Mouse (Mus musculus): ENCODE results near the gene Olfr1263. TPM values are rescaled to one million over a fixed set of nuclear protein-coding genes. Genes with fewer than 3 reads are reported as not detected.

Gene Olfr1263
- not detected in 2 replicates for polyA plus RNA-seq (2016; fragmentation: Nextera tagmentation; extraction: Ambion mirVana)

DNA sequence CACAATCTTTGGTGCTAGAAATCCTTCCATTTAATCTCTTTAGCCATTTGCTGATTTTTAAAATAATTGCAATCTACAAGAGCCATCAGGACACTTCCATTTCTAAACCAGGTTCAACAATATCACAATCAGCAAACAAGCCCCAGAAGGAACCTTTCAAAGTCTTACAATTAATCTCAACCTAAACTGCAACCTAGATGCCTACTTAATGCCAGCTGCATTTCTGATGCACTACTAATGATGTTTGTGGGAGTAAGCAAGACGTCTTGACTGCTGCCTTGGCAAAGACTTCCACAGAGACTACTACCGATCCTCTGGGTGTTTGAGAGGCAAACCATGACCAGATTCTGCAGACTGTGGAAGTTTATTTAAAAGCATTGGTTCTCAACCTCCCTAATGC lies at the start of gene Olfr1263:
Gene Olfr1263 (plus strand): TSS at position 301 of the 400 bp plus-strand sequence.
- Histone ChIP-seq H3K36me3 (no peaks in the 10 kb centered on the region), H3K9ac (no peak within 1 kb of the TSS), H3K4me1 (no peaks in the 10 kb centered on the region), H3K27me3 (replicated peaks) (no peaks in the 10 kb centered on the region), H3K9me3 (no peaks in the 10 kb centered on the region), H3K4me3 (no peak within 1 kb of the TSS), H3K27ac (no peak within 1 kb of the TSS), H3K4me2 (replicated peaks) (no peak within 1 kb of the TSS)
- 93% methylated on average over 2 of the region's 2 CpGs for WGBS
- no peak for ATAC-seq (ENCODE audit: low FRiP score, low read depth)

- Histone ChIP-seq H3K4me2 (replicated peaks) (no peak within 1 kb of the TSS), H3K4me3 (no peak within 1 kb of the TSS), H3K9ac (no peak within 1 kb of the TSS), H3K4me1 (no peaks in the 10 kb centered on the region), H3K27ac (no peak within 1 kb of the TSS), H3K27me3 (replicated peaks) (no peaks in the 10 kb centered on the region), H3K9me3 (no peaks in the 10 kb centered on the region), H3K36me3 (no peaks in the 10 kb centered on the region)
- ATAC-seq (ENCODE audit: low FRiP score, low read depth): no peak
- WGBS: 66% methylated on average over 2 of the region's 2 CpGs
Measured at GRCm38 (mm10) chr2:89974184-89974583, 37.7 kb upstream of the Olfr1263 start, which contains the start of gene Olfr1260. TSS of gene Olfr1260 (plus strand) at chr2:89974340.

DNA sequence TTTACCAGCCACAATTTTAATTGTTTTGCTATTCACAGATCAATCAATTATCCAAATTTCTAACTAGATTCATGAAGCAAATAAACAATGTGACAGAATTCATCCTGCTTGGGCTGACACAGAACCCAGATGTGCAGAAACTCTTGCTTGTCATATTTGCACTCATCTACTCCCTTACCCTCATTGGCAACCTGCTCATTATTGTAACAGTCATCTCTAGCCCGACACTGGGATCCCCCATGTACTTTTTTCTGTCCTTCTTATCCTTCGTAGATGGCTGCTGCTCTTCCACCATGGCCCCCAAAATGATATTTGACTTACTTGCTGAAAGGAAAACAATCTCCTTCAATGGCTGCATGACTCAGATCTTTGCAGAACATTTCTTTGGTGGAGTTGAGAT lies 34.2 kb upstream of the Olfr1263 start:
- ATAC-seq (ENCODE audit: low FRiP score, low read depth): no peak
- Histone ChIP-seq H3K4me3 (no peak overlapping the region), H3K36me3 (no peaks in the 10 kb centered on the region)

GRCm38 (mm10) chr2:89990921-89991320 lies 21.0 kb upstream of the Olfr1263 start, which contains the start of gene Olfr1261:
TSS of gene Olfr1261 (plus strand) at chr2:89991221.
- Histone ChIP-seq H3K27ac (no peak within 1 kb of the TSS), H3K4me1 (no peaks in the 10 kb centered on the region), H3K4me2 (replicated peaks) (no peak within 1 kb of the TSS), H3K9me3 (no peaks in the 10 kb centered on the region), H3K9ac (no peak within 1 kb of the TSS), H3K36me3 (no peaks in the 10 kb centered on the region), H3K27me3 (replicated peaks) (no peaks in the 10 kb centered on the region), H3K4me3 (no peak within 1 kb of the TSS)
- ATAC-seq (ENCODE audit: low FRiP score, low read depth): no peak

More for the DNA sequence above, 34.2 kb upstream of the Olfr1263 start:
- Histone ChIP-seq H3K4me1 (no peaks in the 10 kb centered on the region), H3K27ac (no peak overlapping the region), H3K9ac (no peak overlapping the region), H3K4me2 (replicated peaks) (no peak overlapping the region), H3K27me3 (replicated peaks) (no peaks in the 10 kb centered on the region), H3K9me3 (no peaks in the 10 kb centered on the region)
- 88% methylated on average over 2 of the region's 2 CpGs for WGBS

GRCm38 (mm10) chr2:89999845-90000244 lies 12.1 kb upstream of the Olfr1263 start, which contains the start of gene Olfr1262:
TSS of gene Olfr1262 (plus strand) at chr2:90000145.
- H3K9me3 ChIP-seq: no peaks in the 10 kb centered on the region
- no peak for ATAC-seq (ENCODE audit: low FRiP score, low read depth)
- H3K4me2 ChIP-seq (replicated peaks): no peak within 1 kb of the TSS
- no peaks in the 10 kb centered on the region for H3K4me1 ChIP-seq
- no peak within 1 kb of the TSS for H3K4me3 ChIP-seq
- H3K27me3 ChIP-seq (replicated peaks): no peaks in the 10 kb centered on the region
- no peaks in the 10 kb centered on the region for H3K36me3 ChIP-seq
- H3K27ac ChIP-seq: no peak within 1 kb of the TSS
- no peak within 1 kb of the TSS for H3K9ac ChIP-seq

DNA sequence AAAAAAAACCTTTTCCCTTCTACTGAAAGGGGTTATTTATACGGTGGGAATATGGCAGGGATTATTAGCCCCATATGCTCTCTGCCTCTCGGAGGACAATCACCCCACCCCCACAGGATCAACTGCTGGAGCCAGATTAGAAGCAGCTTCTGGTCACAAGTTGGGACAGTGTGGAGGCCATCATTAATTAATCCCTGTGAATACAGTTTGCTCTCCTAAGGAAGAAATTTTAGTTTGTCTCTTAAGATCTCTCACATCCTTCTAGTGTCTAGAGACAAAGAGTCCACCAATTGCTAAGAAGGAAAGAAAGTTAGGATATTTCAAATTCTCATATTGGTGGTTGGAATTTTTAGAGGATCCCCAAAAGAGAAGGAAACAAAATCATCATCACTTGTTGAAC lies 13.5 kb downstream of the Olfr1263 start, which contains the start of gene Olfr1264:
Gene Olfr1264 (minus strand): TSS at position 101 of the 400 bp plus-strand sequence.
- whole genome bisulfite sequencing: 76% methylated on average over 2 of the region's 2 CpGs
- ATAC-seq (ENCODE audit: low FRiP score, low read depth): no peak
- H3K27ac ChIP-seq: no peak within 1 kb of the TSS
- no peaks in the 10 kb centered on the region for H3K9me3 ChIP-seq
- H3K36me3 ChIP-seq: no peaks in the 10 kb centered on the region
- no peak within 1 kb of the TSS for H3K4me3 ChIP-seq
- no peaks in the 10 kb centered on the region for H3K27me3 ChIP-seq (replicated peaks)
- no peaks in the 10 kb centered on the region for H3K4me1 ChIP-seq
- H3K4me2 ChIP-seq (replicated peaks): no peak within 1 kb of the TSS
- no peak within 1 kb of the TSS for H3K9ac ChIP-seq

DNA sequence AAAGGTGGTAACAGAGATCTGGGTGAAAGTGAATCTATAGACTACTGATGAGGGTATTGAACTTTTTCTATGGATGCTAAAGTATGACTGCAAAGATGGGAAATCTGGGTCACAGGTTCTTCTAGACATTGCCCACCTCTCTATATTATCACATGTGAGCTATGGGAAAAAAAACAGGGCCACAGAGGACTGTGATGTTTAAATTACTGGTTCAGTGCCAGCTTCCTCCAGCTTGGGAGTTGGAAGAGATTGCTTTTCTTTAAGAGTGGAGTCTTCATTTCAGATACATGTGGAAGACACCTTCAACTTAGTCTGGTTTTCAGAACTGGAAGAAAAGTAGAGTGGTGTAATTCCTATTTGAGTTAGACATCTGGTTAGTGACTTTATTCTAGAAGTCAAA lies 23.1 kb downstream of the Olfr1263 start, which contains the start of gene Olfr1265:
Gene Olfr1265 (plus strand): TSS at position 301 of the 400 bp plus-strand sequence.
- Histone ChIP-seq H3K4me3 (no peak within 1 kb of the TSS), H3K4me2 (replicated peaks) (no peak within 1 kb of the TSS), H3K9ac (no peak within 1 kb of the TSS), H3K9me3 (no peaks in the 10 kb centered on the region), H3K27ac (no peak within 1 kb of the TSS), H3K4me1 (no peaks in the 10 kb centered on the region), H3K36me3 (no peaks in the 10 kb centered on the region), H3K27me3 (replicated peaks) (no peaks in the 10 kb centered on the region)
- ATAC-seq (ENCODE audit: low FRiP score, low read depth): no peak

DNA sequence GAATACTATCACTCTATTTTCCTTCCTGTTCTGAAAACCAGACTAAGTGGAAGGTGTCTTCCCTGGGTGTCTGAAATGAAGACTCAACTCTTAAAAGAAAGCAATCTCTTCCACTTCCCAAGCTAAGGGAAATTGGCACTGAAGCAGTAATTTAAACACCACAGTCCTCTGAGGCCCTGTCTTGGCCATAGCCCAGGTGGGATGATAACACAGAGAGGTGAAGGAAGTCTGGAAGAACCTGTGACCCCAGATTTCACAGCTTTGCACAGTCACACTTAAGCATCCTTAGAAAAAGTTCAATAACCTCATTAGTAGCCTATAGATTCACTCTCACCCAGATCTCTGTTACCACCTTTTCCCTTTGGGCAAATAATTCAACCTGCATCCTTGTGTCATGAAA lies 51.6 kb downstream of the Olfr1263 start, which contains the start of gene Olfr140:
Gene Olfr140 (minus strand): TSS at position 101 of the 400 bp plus-strand sequence.
- no peak within 1 kb of the TSS for H3K9ac ChIP-seq
- no peaks in the 10 kb centered on the region for H3K4me1 ChIP-seq
- H3K36me3 ChIP-seq: no peaks in the 10 kb centered on the region
- no peaks in the 10 kb centered on the region for H3K9me3 ChIP-seq
- no peaks in the 10 kb centered on the region for H3K27me3 ChIP-seq (replicated peaks)
- ATAC-seq (ENCODE audit: low FRiP score, low read depth): no peak
- H3K27ac ChIP-seq: no peak within 1 kb of the TSS
- H3K4me3 ChIP-seq: no peak within 1 kb of the TSS
- H3K4me2 ChIP-seq (replicated peaks): no peak within 1 kb of the TSS

Other genes with a start within 250 kb of the Olfr1263 start
- not detected in 2 replicates for gene Olfr1254, start 218.5 kb upstream of the Olfr1263 start, polyA plus RNA-seq (2016; fragmentation: Nextera tagmentation; extraction: Ambion mirVana)
- gene Olfr1255, start 200.1 kb upstream of the Olfr1263 start, polyA plus RNA-seq (2016; fragmentation: Nextera tagmentation; extraction: Ambion mirVana): not detected in 2 replicates
- gene Olfr1256, start 170.6 kb upstream of the Olfr1263 start, polyA plus RNA-seq (2016; fragmentation: Nextera tagmentation; extraction: Ambion mirVana): not detected in 2 replicates
- gene Olfr48, start 163.9 kb upstream of the Olfr1263 start, polyA plus RNA-seq (2016; fragmentation: Nextera tagmentation; extraction: Ambion mirVana): not detected in 2 replicates
- gene Olfr1257, start 133.7 kb upstream of the Olfr1263 start, polyA plus RNA-seq (2016; fragmentation: Nextera tagmentation; extraction: Ambion mirVana): not detected in 2 replicates
- not detected in 2 replicates for gene Olfr1258, start 84.8 kb upstream of the Olfr1263 start, polyA plus RNA-seq (2016; fragmentation: Nextera tagmentation; extraction: Ambion mirVana)
- gene Olfr1259, start 63.5 kb upstream of the Olfr1263 start, polyA plus RNA-seq (2016; fragmentation: Nextera tagmentation; extraction: Ambion mirVana): not detected in 2 replicates
- not detected in 2 replicates for gene Olfr1260, start 37.8 kb upstream of the Olfr1263 start, polyA plus RNA-seq (2016; fragmentation: Nextera tagmentation; extraction: Ambion mirVana)
- not detected in 2 replicates for gene Olfr1261, start 20.9 kb upstream of the Olfr1263 start, polyA plus RNA-seq (2016; fragmentation: Nextera tagmentation; extraction: Ambion mirVana)
- not detected in 2 replicates for gene Olfr1262, start 12.0 kb upstream of the Olfr1263 start, polyA plus RNA-seq (2016; fragmentation: Nextera tagmentation; extraction: Ambion mirVana)
- not detected in 2 replicates for gene Olfr1264, start 13.4 kb downstream of the Olfr1263 start, polyA plus RNA-seq (2016; fragmentation: Nextera tagmentation; extraction: Ambion mirVana)
- not detected in 2 replicates for gene Olfr1265, start 23.2 kb downstream of the Olfr1263 start, polyA plus RNA-seq (2016; fragmentation: Nextera tagmentation; extraction: Ambion mirVana)
- gene Olfr140, start 51.5 kb downstream of the Olfr1263 start, polyA plus RNA-seq (2016; fragmentation: Nextera tagmentation; extraction: Ambion mirVana): not detected in 2 replicates
- not detected in 2 replicates for gene Olfr1269, start 109.3 kb downstream of the Olfr1263 start, polyA plus RNA-seq (2016; fragmentation: Nextera tagmentation; extraction: Ambion mirVana)
- not detected in 2 replicates for gene Olfr32, start 130.2 kb downstream of the Olfr1263 start, polyA plus RNA-seq (2016; fragmentation: Nextera tagmentation; extraction: Ambion mirVana)
- gene Olfr1270, start 141.0 kb downstream of the Olfr1263 start, polyA plus RNA-seq (2016; fragmentation: Nextera tagmentation; extraction: Ambion mirVana): not detected in 2 replicates
- not detected in 2 replicates for gene Olfr1506, start 212.4 kb downstream of the Olfr1263 start, polyA plus RNA-seq (2016; fragmentation: Nextera tagmentation; extraction: Ambion mirVana)
- not detected in 2 replicates for gene Olfr142, start 245.5 kb downstream of the Olfr1263 start, polyA plus RNA-seq (2016; fragmentation: Nextera tagmentation; extraction: Ambion mirVana)